Mouse (Mus musculus): ENCODE data around the gene Edem2. TPM values are rescaled to one million over a fixed set of nuclear protein-coding genes. Genes with fewer than 3 reads are reported as not detected.

Edem2 gene
- polyA plus RNA-seq, 1 experiment = 19.0 TPM

- no peaks in the 10 kb centered on the region for H3K36me3 ChIP-seq (ENCODE audit: control insufficient read depth, insufficient read depth)
- H3K79me3 ChIP-seq (ENCODE audit: low read depth) = no peaks in the 10 kb centered on the region
- TF ChIP-seq MYOG (IDR thresholded peaks at IDR 0.05; ENCODE audit: control insufficient read depth, extremely low read depth, insufficient read length) (no peak), MAX (IDR thresholded peaks at IDR 0.05) (no peak), USF1 (IDR thresholded peaks at IDR 0.05; ENCODE audit: low read depth) (no peak), CTCF (IDR thresholded peaks at IDR 0.05; ENCODE audit: control insufficient read depth, insufficient read depth, insufficient read length) (no peak), FOSL1 (IDR thresholded peaks at IDR 0.05; ENCODE audit: insufficient read depth, low read length, poor library complexity, severe bottlenecking) (no peak), MYOD1 (IDR thresholded peaks at IDR 0.05; ENCODE audit: control insufficient read depth, insufficient read length, low read depth) (no peak), CEBPB (IDR thresholded peaks at IDR 0.05; ENCODE audit: low read depth) (no peak)
- H3K4me3 ChIP-seq (ENCODE audit: insufficient read depth, poor library complexity, severe bottlenecking) = no peak overlapping the region
- peak overlapping the region; percentile 20 for H3ac ChIP-seq (ENCODE audit: control insufficient read depth, insufficient read length, low read depth)
- no peaks in the 10 kb centered on the region for H3K79me2 ChIP-seq (ENCODE audit: control insufficient read depth, insufficient read depth)
- H3K27me3 ChIP-seq (ENCODE audit: control insufficient read depth, insufficient read depth, insufficient read length) = peaks cover 61% of the 10 kb centered on the region
These were observed 46.5 kb upstream of the Edem2 start for GRCm38 (mm10) chr2:155775685-155776263.

DNA sequence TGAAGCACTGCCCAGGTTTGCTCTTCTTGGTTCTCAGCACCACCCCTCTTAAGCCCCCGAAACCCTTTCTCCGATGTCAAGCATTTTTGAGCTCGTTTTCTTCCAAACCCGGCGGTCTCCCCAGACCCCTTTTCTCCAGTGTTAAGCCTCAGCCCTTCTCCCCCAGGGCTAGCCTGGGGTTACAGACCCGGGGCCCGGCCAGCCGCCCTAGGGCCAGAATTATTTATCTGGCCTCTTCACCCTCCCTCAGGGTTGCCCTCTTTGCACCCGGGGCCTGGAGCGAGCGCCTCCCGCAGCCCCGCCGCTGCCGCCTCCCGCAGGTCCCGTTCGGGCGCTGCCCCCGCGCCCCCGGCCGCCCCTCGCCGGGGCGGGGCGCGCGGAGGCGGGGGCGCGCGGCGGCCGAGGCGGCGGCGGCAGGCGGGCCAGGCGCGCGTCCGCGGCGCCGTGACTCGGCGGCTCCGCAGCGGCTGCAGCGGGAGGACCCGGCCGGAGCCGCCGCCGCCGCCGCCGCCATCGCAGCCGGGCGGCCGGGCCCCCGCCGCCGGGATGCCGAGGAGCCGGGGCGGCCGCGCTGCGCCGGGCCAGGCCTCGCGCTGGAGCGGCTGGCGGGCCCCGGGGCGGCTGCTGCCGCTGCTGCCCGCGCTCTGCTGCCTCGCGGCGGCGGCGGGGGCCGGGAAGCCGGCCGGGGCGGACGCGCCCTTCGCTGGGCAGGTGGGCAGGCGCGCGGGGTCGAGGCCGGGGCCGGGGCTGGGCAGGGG is 45.8 kb upstream of the Edem2 start, which contains the start of gene Mmp24:
Gene Mmp24, plus strand, starts transcription at position 416 of the 758 bp plus-strand sequence.
- Histone ChIP-seq H3ac (ENCODE audit: control insufficient read depth, insufficient read length, low read depth) (peak within 1 kb of the TSS; percentile 20), H3K79me3 (ENCODE audit: low read depth) (no peaks in the 10 kb centered on the region), H3K4me3 (ENCODE audit: insufficient read depth, poor library complexity, severe bottlenecking) (no peak within 1 kb of the TSS), H3K79me2 (ENCODE audit: control insufficient read depth, insufficient read depth) (no peaks in the 10 kb centered on the region), H3K36me3 (ENCODE audit: control insufficient read depth, insufficient read depth) (no peaks in the 10 kb centered on the region), H3K27me3 (ENCODE audit: control insufficient read depth, insufficient read depth, insufficient read length) (peaks cover 60% of the 10 kb centered on the region)
- TF ChIP-seq CTCF (IDR thresholded peaks at IDR 0.05; ENCODE audit: control insufficient read depth, insufficient read depth, insufficient read length) = no peak
- no peak for TF ChIP-seq CEBPB (IDR thresholded peaks at IDR 0.05; ENCODE audit: low read depth)
- no peak for TF ChIP-seq USF1 (IDR thresholded peaks at IDR 0.05; ENCODE audit: low read depth)
- no peak for TF ChIP-seq MAX (IDR thresholded peaks at IDR 0.05)
- no peak for TF ChIP-seq MYOD1 (IDR thresholded peaks at IDR 0.05; ENCODE audit: control insufficient read depth, insufficient read length, low read depth)
- TF ChIP-seq MYOG (IDR thresholded peaks at IDR 0.05; ENCODE audit: control insufficient read depth, extremely low read depth, insufficient read length) = no peak
- no peak for TF ChIP-seq FOSL1 (IDR thresholded peaks at IDR 0.05; ENCODE audit: insufficient read depth, low read length, poor library complexity, severe bottlenecking)

- Histone ChIP-seq H3K27me3 (ENCODE audit: control insufficient read depth, insufficient read depth, insufficient read length) (peaks cover 60% of the 10 kb centered on the region), H3K36me3 (ENCODE audit: control insufficient read depth, insufficient read depth) (no peaks in the 10 kb centered on the region), H3ac (ENCODE audit: control insufficient read depth, insufficient read length, low read depth) (no peak overlapping the region), H3K79me3 (ENCODE audit: low read depth) (no peaks in the 10 kb centered on the region), H3K4me3 (ENCODE audit: insufficient read depth, poor library complexity, severe bottlenecking) (no peak overlapping the region), H3K79me2 (ENCODE audit: control insufficient read depth, insufficient read depth) (no peaks in the 10 kb centered on the region)
- TF ChIP-seq CEBPB (IDR thresholded peaks at IDR 0.05; ENCODE audit: low read depth) (no peak), USF1 (IDR thresholded peaks at IDR 0.05; ENCODE audit: low read depth) (no peak), MYOG (IDR thresholded peaks at IDR 0.05; ENCODE audit: control insufficient read depth, extremely low read depth, insufficient read length) (no peak), MYOD1 (IDR thresholded peaks at IDR 0.05; ENCODE audit: control insufficient read depth, insufficient read length, low read depth) (no peak), FOSL1 (IDR thresholded peaks at IDR 0.05; ENCODE audit: insufficient read depth, low read length, poor library complexity, severe bottlenecking) (no peak), MAX (IDR thresholded peaks at IDR 0.05) (no peak), CTCF (IDR thresholded peaks at IDR 0.05; ENCODE audit: control insufficient read depth, insufficient read depth, insufficient read length) (no peak)
These were observed 45.1 kb upstream of the Edem2 start for GRCm38 (mm10) chr2:155774261-155774926.

DNA sequence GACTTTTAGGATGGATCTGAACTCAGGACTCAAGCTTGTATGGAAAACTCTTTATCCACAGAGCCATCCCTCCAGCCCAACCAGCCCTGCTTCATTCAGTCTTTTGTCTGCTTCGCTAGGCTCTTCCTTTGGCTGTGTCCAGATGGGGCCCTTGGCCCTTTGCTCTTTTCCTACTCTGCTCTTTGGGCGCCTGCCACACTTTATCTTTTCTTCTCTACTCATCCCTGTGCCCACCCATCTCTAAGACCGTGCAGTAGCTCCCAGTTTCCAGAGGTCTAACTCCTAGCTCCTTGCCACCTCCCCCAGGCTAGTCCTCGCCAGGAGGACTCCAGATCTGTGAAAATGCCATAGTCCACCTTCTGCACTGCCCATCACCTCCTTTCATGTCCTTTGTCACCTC is 44.4 kb upstream of the Edem2 start:
- Histone ChIP-seq H3K79me3 (ENCODE audit: low read depth) (no peaks in the 10 kb centered on the region), H3K27me3 (ENCODE audit: control insufficient read depth, insufficient read depth, insufficient read length) (peaks cover 55% of the 10 kb centered on the region), H3K79me2 (ENCODE audit: control insufficient read depth, insufficient read depth) (no peaks in the 10 kb centered on the region), H3K36me3 (ENCODE audit: control insufficient read depth, insufficient read depth) (no peaks in the 10 kb centered on the region), H3K4me3 (ENCODE audit: insufficient read depth, poor library complexity, severe bottlenecking) (no peak overlapping the region), H3ac (ENCODE audit: control insufficient read depth, insufficient read length, low read depth) (no peak overlapping the region)
- TF ChIP-seq FOSL1 (IDR thresholded peaks at IDR 0.05; ENCODE audit: insufficient read depth, low read length, poor library complexity, severe bottlenecking) (no peak), CEBPB (IDR thresholded peaks at IDR 0.05; ENCODE audit: low read depth) (no peak), USF1 (IDR thresholded peaks at IDR 0.05; ENCODE audit: low read depth) (no peak), CTCF (IDR thresholded peaks at IDR 0.05; ENCODE audit: control insufficient read depth, insufficient read depth, insufficient read length) (no peak), MYOD1 (IDR thresholded peaks at IDR 0.05; ENCODE audit: control insufficient read depth, insufficient read length, low read depth) (no peak), MAX (IDR thresholded peaks at IDR 0.05) (no peak), MYOG (IDR thresholded peaks at IDR 0.05; ENCODE audit: control insufficient read depth, extremely low read depth, insufficient read length) (no peak)

- no peak overlapping the region for H3K4me3 ChIP-seq (ENCODE audit: insufficient read depth, poor library complexity, severe bottlenecking)
- peak overlapping the region; percentile 24 for H3ac ChIP-seq (ENCODE audit: control insufficient read depth, insufficient read length, low read depth)
- H3K79me2 ChIP-seq (ENCODE audit: control insufficient read depth, insufficient read depth) = no peaks in the 10 kb centered on the region
- no peak for TF ChIP-seq CTCF (IDR thresholded peaks at IDR 0.05; ENCODE audit: control insufficient read depth, insufficient read depth, insufficient read length)
- no peak for TF ChIP-seq CEBPB (IDR thresholded peaks at IDR 0.05; ENCODE audit: low read depth)
- TF ChIP-seq MYOG (IDR thresholded peaks at IDR 0.05; ENCODE audit: control insufficient read depth, extremely low read depth, insufficient read length) = no peak
- no peak for TF ChIP-seq MYOD1 (IDR thresholded peaks at IDR 0.05; ENCODE audit: control insufficient read depth, insufficient read length, low read depth)
- TF ChIP-seq USF1 (IDR thresholded peaks at IDR 0.05; ENCODE audit: low read depth) = no peak
- TF ChIP-seq MAX (IDR thresholded peaks at IDR 0.05) = no peak
- TF ChIP-seq FOSL1 (IDR thresholded peaks at IDR 0.05; ENCODE audit: insufficient read depth, low read length, poor library complexity, severe bottlenecking) = no peak
- H3K36me3 ChIP-seq (ENCODE audit: control insufficient read depth, insufficient read depth) = no peaks in the 10 kb centered on the region
- no peaks in the 10 kb centered on the region for H3K79me3 ChIP-seq (ENCODE audit: low read depth)
- H3K27me3 ChIP-seq (ENCODE audit: control insufficient read depth, insufficient read depth, insufficient read length) = peaks cover 7% of the 10 kb centered on the region
These were observed 35.6 kb upstream of the Edem2 start for GRCm38 (mm10) chr2:155764679-155765418.

All from C2C12 (cell line).